Mouse (Mus musculus) olfactory bulb, adult 2 months (tissue): ENCODE data around the gene Tyk2. TPM values are rescaled to one million over a fixed set of nuclear protein-coding genes. Genes with fewer than 3 reads are reported as not detected.

Source experiments
- H3K27ac ChIP-seq: fragments of 200-500 bp; 2 replicates; pipeline ENCODE4 v1.5.1; 2012; ENCODE audit warnings: low read depth, low read length; ENCODE audit not compliant: insufficient read depth
- H3K4me1 ChIP-seq: fragments of 200-500 bp; 2 replicates; pipeline ENCODE4 v1.6.1; 2012; ENCODE audit warnings: low read length; ENCODE audit not compliant: control insufficient read depth, insufficient read depth
- H3K4me3 ChIP-seq: fragments of 200-500 bp; 2 replicates; pipeline ENCODE4 v1.5.1; 2012; ENCODE audit warnings: mild to moderate bottlenecking, low read depth, low read length, moderate library complexity; ENCODE audit not compliant: insufficient read depth
- CTCF ChIP-seq: fragments of 200-500 bp; IDR thresholded peaks from 2 replicates; pipeline ENCODE4 v1.5.1; 2012; ENCODE audit warnings: low read depth, mild to moderate bottlenecking, low read length, moderate library complexity; ENCODE audit not compliant: insufficient read depth
- POLR2A ChIP-seq: fragments of 200-500 bp; IDR thresholded peaks from 2 replicates; pipeline ENCODE4 v1.6.1; 2012; ENCODE audit warnings: mild to moderate bottlenecking, low read depth, low read length, moderate library complexity; ENCODE audit not compliant: insufficient read depth
- WGBS: fragments of 180-500 bp; shearing (Covaris S2); methylation state at CpG from one replicate; pipeline ENCODE4 v1.1.7; 2018; 5-methylcytosine and 5-hydroxymethylcytosine counted together
- polyA plus RNA-seq: library from polyadenylated mRNA; stranded (reverse); fragments of >200 nt; gene quantifications from 2 replicates; pipeline ENCODE4 v1.2.4, GENCODE M21; 2012; ENCODE audit warnings: low replicate concordance; ENCODE audit not compliant: missing spikeins, insufficient read depth, insufficient read length

The Tyk2 gene
- polyA plus RNA-seq, 1 experiment, result not detected

DNA sequence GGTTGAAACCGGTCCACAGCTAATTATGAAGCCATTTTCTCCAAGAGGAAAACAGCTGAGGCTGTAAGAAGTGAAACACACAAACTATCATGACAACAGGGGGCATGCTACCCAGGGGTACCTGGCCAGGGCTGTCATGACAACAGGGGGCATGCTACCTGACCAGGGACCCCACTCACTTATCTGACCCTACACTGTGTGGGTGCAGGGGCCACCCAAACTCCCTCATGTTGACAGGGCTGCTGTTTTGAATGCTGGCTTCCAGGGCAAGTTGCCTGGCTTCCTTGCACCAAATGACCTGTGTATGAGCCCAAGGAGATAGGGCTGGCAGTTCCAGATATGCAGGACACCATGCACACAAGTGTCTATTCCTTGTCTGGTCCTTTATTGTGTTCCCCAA, 40.5 kb downstream of the Tyk2 start:
- peaks cover 20% of the 10 kb centered on the region for H3K4me1 ChIP-seq
- 76% methylated on average over 1 of the region's 1 CpGs for WGBS
- TF ChIP-seq POLR2A, result no peak
- TF ChIP-seq CTCF, result no peak
- H3K4me3 ChIP-seq, result peak overlapping the region; percentile 86
- H3K27ac ChIP-seq, result no peak overlapping the region

GRCm38 (mm10) chr9:21083324-21083723, 47.7 kb downstream of the Tyk2 start:
- TF ChIP-seq POLR2A (no peak), CTCF (no peak)
- Histone ChIP-seq H3K4me3 (no peak overlapping the region), H3K27ac (no peak overlapping the region), H3K4me1 (peaks cover 3% of the 10 kb centered on the region; the same call in 1 of the 2 replicates)
- 62% methylated on average over 3 of the region's 3 CpGs for WGBS

- TF ChIP-seq POLR2A, result no peak
- no peak for TF ChIP-seq CTCF
- no peak overlapping the region for H3K27ac ChIP-seq
- 77% methylated on average over 9 of the region's 9 CpGs for WGBS
Measured at GRCm38 (mm10) chr9:21081127-21081526, 49.9 kb downstream of the Tyk2 start.

DNA sequence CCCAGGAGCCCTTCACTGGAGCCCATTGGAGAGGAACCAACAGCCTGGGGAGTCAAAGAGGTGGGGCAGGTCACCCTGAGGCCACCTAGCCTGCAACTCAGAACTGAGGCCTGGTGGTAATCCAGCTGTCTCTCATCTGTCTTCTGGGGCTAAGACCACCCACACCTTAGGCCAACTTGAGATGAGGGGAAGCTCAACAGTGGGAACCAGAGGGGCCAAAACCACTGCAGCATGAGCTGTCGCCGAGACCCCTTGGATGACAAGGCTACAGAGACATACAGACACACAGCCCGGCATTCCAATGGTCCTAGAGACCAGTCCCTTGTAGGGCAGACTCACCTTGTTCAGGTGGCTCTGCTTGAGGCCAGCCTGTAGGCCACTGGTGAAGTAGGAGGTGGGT, 55.4 kb downstream of the Tyk2 start:
- H3K4me3 ChIP-seq, result no peak overlapping the region

More at GRCm38 (mm10) chr9:21081127-21081526, 49.9 kb downstream of the Tyk2 start:
- Histone ChIP-seq H3K4me1 (no peaks in the 10 kb centered on the region; the same call in 1 of the 2 replicates), H3K4me3 (no peak overlapping the region)

GRCm38 (mm10) chr9:21074173-21074572, 56.9 kb downstream of the Tyk2 start:
- 65% methylated on average over 1 of the region's 1 CpGs for WGBS
- no peak overlapping the region for H3K27ac ChIP-seq

More for the DNA sequence above, 55.4 kb downstream of the Tyk2 start:
- no peak for TF ChIP-seq CTCF
- TF ChIP-seq POLR2A, result no peak
- H3K4me1 ChIP-seq, result peaks cover 5% of the 10 kb centered on the region
- 90% methylated on average over 3 of the region's 3 CpGs for WGBS
- no peak overlapping the region for H3K27ac ChIP-seq

GRCm38 (mm10) chr9:21073044-21073840, 57.8 kb downstream of the Tyk2 start, which contains the start of the genes Gm49373 and Fdx1l:
Gene Gm49373, minus strand, starts transcription at chr9:21073096.
Gene Fdx1l, minus strand, starts transcription at chr9:21073614.
- WGBS, result 2% methylated on average over 58 of the region's 58 CpGs
- Histone ChIP-seq H3K4me1 (peaks cover 5% of the 10 kb centered on the region), H3K27ac (no peak within 1 kb of the TSS), H3K4me3 (peak within 1 kb of the TSS; percentile 80)
- TF ChIP-seq CTCF (no peak), POLR2A (peak; percentile 68)

More at GRCm38 (mm10) chr9:21074173-21074572, 56.9 kb downstream of the Tyk2 start:
- Histone ChIP-seq H3K4me3 (no peak overlapping the region), H3K4me1 (peaks cover 5% of the 10 kb centered on the region)
- no peak for TF ChIP-seq CTCF
- no peak for TF ChIP-seq POLR2A

DNA sequence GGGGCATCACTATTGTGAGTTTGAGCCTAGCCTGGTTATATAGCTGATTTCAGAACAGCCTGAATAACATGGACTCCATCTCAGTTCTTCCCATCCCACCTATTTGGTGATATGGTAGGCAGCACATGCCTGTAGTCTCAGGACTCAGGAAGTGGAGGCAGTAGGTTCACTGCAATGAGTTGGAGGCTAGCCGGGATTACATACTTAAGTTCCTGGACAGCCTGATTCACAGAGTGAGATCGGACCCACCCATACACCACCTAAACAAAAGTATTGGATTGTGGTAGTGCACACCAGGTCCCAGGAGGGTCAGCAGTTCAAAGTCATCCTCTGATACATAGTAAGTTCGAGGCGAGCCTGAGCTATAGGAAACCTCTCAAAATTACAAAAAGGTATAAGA, 58.4 kb downstream of the Tyk2 start:
- WGBS, result 13% methylated on average over 4 of the region's 4 CpGs
- Histone ChIP-seq H3K4me3 (peak overlapping the region; percentile 80), H3K4me1 (peaks cover 5% of the 10 kb centered on the region), H3K27ac (no peak overlapping the region)
- TF ChIP-seq CTCF (no peak), POLR2A (no peak)

- TF ChIP-seq CTCF (no peak), POLR2A (no peak)
- 89% methylated on average over 27 of the region's 27 CpGs for WGBS
- Histone ChIP-seq H3K4me1 (peaks cover 14% of the 10 kb centered on the region), H3K4me3 (no peak within 1 kb of the TSS), H3K27ac (no peak within 1 kb of the TSS)
Measured at GRCm38 (mm10) chr9:21067006-21067684, 63.9 kb downstream of the Tyk2 start, which contains the start of gene Zglp1. Gene Zglp1, minus strand, starts transcription at chr9:21067093.

DNA sequence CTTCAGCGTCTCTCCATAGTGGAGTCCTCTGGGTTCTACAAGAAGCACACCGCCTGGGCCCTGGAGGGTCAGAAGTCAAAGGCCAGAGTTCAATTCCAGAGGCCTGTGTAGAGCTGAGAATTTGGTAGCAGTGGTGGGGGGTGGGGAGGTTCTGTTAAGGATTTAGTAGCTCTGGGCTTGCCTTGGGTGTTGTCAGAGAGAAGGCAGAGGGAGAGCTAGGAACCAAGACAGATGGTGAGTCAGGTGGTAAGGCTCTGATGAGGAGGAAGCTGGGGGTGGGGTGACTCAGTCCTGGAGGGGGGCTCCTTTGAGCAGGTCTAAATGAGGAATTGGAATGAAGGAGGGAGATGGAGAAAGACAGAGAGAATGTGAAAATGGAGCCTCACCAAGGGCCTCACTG, 68.1 kb downstream of the Tyk2 start:
- H3K27ac ChIP-seq, result peak overlapping the region; percentile 55
- whole genome bisulfite sequencing, result 94% methylated on average over 2 of the region's 2 CpGs
- H3K4me1 ChIP-seq, result peaks cover 11% of the 10 kb centered on the region
- no peak overlapping the region for H3K4me3 ChIP-seq
- TF ChIP-seq CTCF, result no peak
- TF ChIP-seq POLR2A, result no peak

Other genes with a start within 250 kb of the Tyk2 start
- not detected in 2 replicates for gene Ppan, start 243.1 kb downstream of the Tyk2 start, polyA plus RNA-seq
- not detected in 2 replicates for gene Eif3g, start 232.6 kb downstream of the Tyk2 start, polyA plus RNA-seq
- 56.5 TPM in 1 of 2 replicates, not detected in the other for gene Dnmt1, start 171.4 kb downstream of the Tyk2 start, polyA plus RNA-seq
- gene S1pr2, start 154.5 kb downstream of the Tyk2 start, polyA plus RNA-seq, result not detected in 2 replicates
- gene Mrpl4, start 128.5 kb downstream of the Tyk2 start, polyA plus RNA-seq, result not detected in 2 replicates
- not detected in 2 replicates for gene Icam1, start 115.3 kb downstream of the Tyk2 start, polyA plus RNA-seq
- gene Icam4, start 101.9 kb downstream of the Tyk2 start, polyA plus RNA-seq, result not detected in 2 replicates
- not detected in 2 replicates for gene Icam5, start 99.2 kb downstream of the Tyk2 start, polyA plus RNA-seq
- not detected in 2 replicates for gene Zglp1, start 64.2 kb downstream of the Tyk2 start, polyA plus RNA-seq
- not detected in 2 replicates for gene Gm49373, start 58.1 kb downstream of the Tyk2 start, polyA plus RNA-seq
- not detected in 2 replicates for gene Fdx1l, start 57.6 kb downstream of the Tyk2 start, polyA plus RNA-seq
- gene Gm38431, start 39.2 kb downstream of the Tyk2 start, polyA plus RNA-seq, result not detected in 2 replicates
- not detected in 2 replicates for gene Raver1, start 39.2 kb downstream of the Tyk2 start, polyA plus RNA-seq
- 282 TPM in 1 of 2 replicates, not detected in the other for gene Cdc37, start 18.7 kb upstream of the Tyk2 start, polyA plus RNA-seq
- gene Pde4a, start 34.5 kb upstream of the Tyk2 start, polyA plus RNA-seq, result not detected in 2 replicates
- gene Keap1, start 108.1 kb upstream of the Tyk2 start, polyA plus RNA-seq, result not detected in 2 replicates
- gene S1pr5, start 117.2 kb upstream of the Tyk2 start, polyA plus RNA-seq, result not detected in 2 replicates
- gene Atg4d, start 134.1 kb upstream of the Tyk2 start, polyA plus RNA-seq, result not detected in 2 replicates
- not detected in 2 replicates for gene Kri1, start 156.7 kb upstream of the Tyk2 start, polyA plus RNA-seq
- gene Cdkn2d, start 160.2 kb upstream of the Tyk2 start, polyA plus RNA-seq, result not detected in 2 replicates
- gene Ap1m2, start 181.1 kb upstream of the Tyk2 start, polyA plus RNA-seq, result not detected in 2 replicates
- 356 TPM in 1 of 2 replicates, not detected in the other for gene Slc44a2, start 189.5 kb upstream of the Tyk2 start, polyA plus RNA-seq
- gene Ilf3, start 236.6 kb upstream of the Tyk2 start, polyA plus RNA-seq, result not detected in 2 replicates